Mouse (Mus musculus): ENCODE results near the gene Gm13288.
A peak's percentile ranks its signal among the peaks of the same experiment; 100 is the strongest.
"Not testable (repeated sequence)": the region's sequence is repeated elsewhere in the genome, so short reads cannot be mapped to it uniquely, and the experiment has no call there.

- peak; percentile 43 for TF ChIP-seq CTCF (IDR thresholded peaks at IDR 0.05)
- not testable (repeated sequence) for TF ChIP-seq EP300 (IDR thresholded peaks at IDR 0.05)
These were observed 430 bp downstream of the Gm13288 start for GRCm38 (mm10) chr4:88805761-88806160.
